Mouse (Mus musculus) thymus, adult 2 months (tissue): ENCODE measurements around the gene Rimklb. TPM values are rescaled to one million over a fixed set of nuclear protein-coding genes. Genes with fewer than 3 reads are reported as not detected.

Experiments used
- DNase-seq: peaks from one replicate; pipeline ENCODE4 v3.0.0; 2021
- H3K27ac ChIP-seq: fragments of 200-500 bp; 2 replicates; pipeline ENCODE4 v1.5.1; 2012; ENCODE audit warnings: low read length, control low read depth; ENCODE audit not compliant: control insufficient read depth, insufficient read depth
- H3K27me3 ChIP-seq: fragments of 200-500 bp; 2 replicates; pipeline ENCODE4 v1.6.1; 2012; ENCODE audit warnings: mild to moderate bottlenecking, low read length, moderate library complexity, mixed read lengths; ENCODE audit not compliant: control insufficient read depth, insufficient read depth
- H3K36me3 ChIP-seq: fragments of 200-500 bp; 2 replicates; pipeline ENCODE4 v1.6.1; 2012; ENCODE audit warnings: mild to moderate bottlenecking, low read length, moderate library complexity; ENCODE audit not compliant: control insufficient read depth, insufficient read depth
- H3K4me1 ChIP-seq: fragments of 200-500 bp; replicated peaks from 2 replicates; pipeline ENCODE4 v1.6.1; 2012; ENCODE audit warnings: low read length; ENCODE audit not compliant: control insufficient read depth, insufficient read depth
- H3K4me3 ChIP-seq: fragments of 200-500 bp; 2 replicates; pipeline ENCODE4 v1.5.1; 2012; ENCODE audit warnings: mild to moderate bottlenecking, low read length, control low read depth, moderate library complexity; ENCODE audit not compliant: control insufficient read depth, insufficient read depth
- CTCF ChIP-seq: fragments of 200-500 bp; IDR thresholded peaks from 2 replicates; pipeline ENCODE4 v1.5.1; 2012; ENCODE audit warnings: mild to moderate bottlenecking, control low read depth, low read length, moderate library complexity, borderline replicate concordance; ENCODE audit not compliant: control insufficient read depth, poor library complexity, insufficient read depth; ENCODE audit errors: extremely low read depth
- POLR2A ChIP-seq: fragments of 200-500 bp; IDR thresholded peaks from 2 replicates; pipeline ENCODE4 v1.6.1; 2012; ENCODE audit warnings: mild to moderate bottlenecking, low read length, control low read depth, moderate library complexity; ENCODE audit not compliant: control insufficient read depth, poor library complexity, insufficient read depth; ENCODE audit errors: extremely low read depth
- WGBS: fragments of 180-500 bp; shearing (Covaris S2); methylation state at CpG from one replicate; pipeline ENCODE4 v1.1.7; 2018; 5-methylcytosine and 5-hydroxymethylcytosine counted together
- polyA plus RNA-seq: library from polyadenylated mRNA; depleted of rRNA; stranded (reverse); fragments of >200 nt; gene quantifications from 2 replicates; pipeline ENCODE4 v1.2.3, GENCODE M21; 2012

Gene Rimklb
- polyA plus RNA-seq, 1 experiment: 0.70 TPM

- WGBS: 94% methylated on average over 15 of the region's 15 CpGs
Observed at GRCm38 (mm10) chr6:122469030-122469640, 29.4 kb downstream of the Rimklb start.

GRCm38 (mm10) chr6:122466092-122466713 is 32.4 kb downstream of the Rimklb start:
- WGBS: 82% methylated on average over 3 of the region's 3 CpGs
- TF ChIP-seq CTCF: no peak
- TF ChIP-seq POLR2A: no peak
- no peaks in the 10 kb centered on the region for H3K36me3 ChIP-seq
- H3K27ac ChIP-seq: no peak overlapping the region
- no peak overlapping the region for H3K4me3 ChIP-seq
- H3K27me3 ChIP-seq: no peaks in the 10 kb centered on the region
- no peaks in the 10 kb centered on the region for H3K4me1 ChIP-seq
- no peak for DNase-seq

More at GRCm38 (mm10) chr6:122469030-122469640, 29.4 kb downstream of the Rimklb start:
- TF ChIP-seq POLR2A: no peak
- TF ChIP-seq CTCF: no peak
- no peak for DNase-seq
- H3K36me3 ChIP-seq: no peaks in the 10 kb centered on the region
- no peaks in the 10 kb centered on the region for H3K27me3 ChIP-seq
- H3K4me3 ChIP-seq: no peak overlapping the region
- H3K27ac ChIP-seq: no peak overlapping the region
- no peaks in the 10 kb centered on the region for H3K4me1 ChIP-seq

- Histone ChIP-seq H3K27ac (no peak overlapping the region), H3K4me3 (no peak overlapping the region), H3K27me3 (no peaks in the 10 kb centered on the region), H3K4me1 (no peaks in the 10 kb centered on the region), H3K36me3 (no peaks in the 10 kb centered on the region)
- no peak for TF ChIP-seq POLR2A
- no peak for TF ChIP-seq CTCF
- DNase-seq: no peak
- 96% methylated on average over 8 of the region's 8 CpGs for WGBS
Observed at GRCm38 (mm10) chr6:122458946-122459693, 39.4 kb downstream of the Rimklb start.

- no peak for DNase-seq
- TF ChIP-seq POLR2A: no peak
- TF ChIP-seq CTCF: no peak
- H3K27ac ChIP-seq: no peak overlapping the region
- 92% methylated on average over 7 of the region's 7 CpGs for WGBS
- H3K4me3 ChIP-seq: no peak overlapping the region
- no peaks in the 10 kb centered on the region for H3K36me3 ChIP-seq
- no peaks in the 10 kb centered on the region for H3K4me1 ChIP-seq
- H3K27me3 ChIP-seq: no peaks in the 10 kb centered on the region
Observed at GRCm38 (mm10) chr6:122447848-122448247, 50.7 kb downstream of the Rimklb start.

GRCm38 (mm10) chr6:122445215-122445614 is 53.3 kb downstream of the Rimklb start:
- WGBS: 86% methylated on average over 6 of the region's 6 CpGs
- H3K36me3 ChIP-seq: no peaks in the 10 kb centered on the region
- H3K27ac ChIP-seq: no peak overlapping the region
- H3K4me1 ChIP-seq: no peaks in the 10 kb centered on the region
- no peak overlapping the region for H3K4me3 ChIP-seq
- TF ChIP-seq POLR2A (no peak), CTCF (no peak)
- H3K27me3 ChIP-seq: no peaks in the 10 kb centered on the region
- no peak for DNase-seq

GRCm38 (mm10) chr6:122440632-122441226 is 57.8 kb downstream of the Rimklb start:
- H3K27me3 ChIP-seq: no peaks in the 10 kb centered on the region
- H3K36me3 ChIP-seq: no peaks in the 10 kb centered on the region
- TF ChIP-seq CTCF (no peak), POLR2A (no peak)
- H3K4me3 ChIP-seq: no peak overlapping the region
- H3K27ac ChIP-seq: no peak overlapping the region
- no peak for DNase-seq
- 93% methylated on average over 4 of the region's 4 CpGs for WGBS
- H3K4me1 ChIP-seq: no peaks in the 10 kb centered on the region; the same call in 1 of the 2 replicates
